32 mouse cellular contexts compared by ENCODE assay signal in the genomic region with DNA sequence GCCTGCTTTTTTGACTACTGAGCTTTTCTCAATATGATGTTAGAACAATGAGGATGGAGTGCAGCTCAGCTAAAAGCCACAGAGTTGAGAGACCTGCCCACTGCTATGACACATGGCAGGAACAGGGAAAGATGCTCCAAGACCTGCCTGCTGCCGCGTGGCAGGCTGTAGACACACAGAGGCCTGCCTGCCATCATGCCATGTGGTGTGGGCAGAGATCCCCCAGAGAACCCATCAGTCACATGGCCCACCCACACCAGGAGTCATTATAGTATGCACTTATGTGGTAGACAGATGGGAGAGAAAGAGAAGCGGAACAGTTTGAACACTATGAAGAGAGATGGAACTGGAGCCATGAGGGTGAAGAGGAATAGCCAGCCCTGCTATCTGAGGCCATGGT. TPM values are rescaled to one million over a fixed set of nuclear protein-coding genes. Genes with fewer than 3 reads are reported as not detected.
DNase-seq lines count a peak whose midpoint lies in the region; ATAC-seq and TF ChIP-seq lines count a peak whose summit lies in the region.
"Had no signal": no experiment of that assay in that cellular context is flagged by ENCODE, and none has a peak within 500 bp of the region (broad histone marks: within the 10 kb centered on the region; RNA-seq: fewer than 3 reads in every experiment).

No protein-coding gene starts in this region.

- no peak overlapping the region for H3K27ac ChIP-seq in forebrain, postnatal 0 days (ENCODE audit: low read depth, low read length)
- no peak overlapping the region for H3K27ac ChIP-seq in forebrain, embryonic 13.5 days
- peak overlapping the region; percentile 69 for H3K27ac ChIP-seq in layer of hippocampus, adult 2 months
- no peak overlapping the region for H3K27ac ChIP-seq in hindbrain, postnatal 0 days
- H3K27ac ChIP-seq: embryonic facial prominence, embryonic 12.5 days; embryonic facial prominence, embryonic 15.5 days; forebrain, embryonic 12.5 days; heart, embryonic 10.5 days; heart, embryonic 13.5 days; hindbrain, embryonic 15.5 days had no signal

- no peak overlapping the region for H3K4me2 ChIP-seq in forebrain, postnatal 0 days (ENCODE audit: low read depth)
- no peak overlapping the region for H3K4me2 ChIP-seq in forebrain, embryonic 13.5 days
- H3K4me2 ChIP-seq in hindbrain, postnatal 0 days (ENCODE audit: low read depth, low read length): no peak overlapping the region
- H3K4me2 ChIP-seq: embryonic facial prominence, embryonic 12.5 days; embryonic facial prominence, embryonic 15.5 days; forebrain, embryonic 12.5 days; heart, embryonic 13.5 days; hindbrain, embryonic 15.5 days had no signal

- H3K27me3 ChIP-seq in forebrain, postnatal 0 days (ENCODE audit: insufficient read depth, low read length): no peaks in the 10 kb centered on the region
- no peaks in the 10 kb centered on the region for H3K27me3 ChIP-seq in forebrain, embryonic 13.5 days
- H3K27me3 ChIP-seq in hindbrain, postnatal 0 days (ENCODE audit: insufficient read depth, low read length): no peaks in the 10 kb centered on the region
- H3K27me3 ChIP-seq: embryonic facial prominence, embryonic 12.5 days; embryonic facial prominence, embryonic 15.5 days; forebrain, embryonic 12.5 days; heart, embryonic 13.5 days; hindbrain, embryonic 15.5 days had no signal

- TF ChIP-seq CTCF in forebrain, postnatal 0 days (IDR thresholded peaks at IDR 0.05; ENCODE audit: low read depth): no peak
- no peak for TF ChIP-seq CTCF in layer of hippocampus, adult 2 months (conservative IDR thresholded peaks at IDR 0.05)
- TF ChIP-seq CTCF in hindbrain, postnatal 0 days (IDR thresholded peaks at IDR 0.05; ENCODE audit: low read depth): no peak

- no peaks in the 10 kb centered on the region for H3K4me1 ChIP-seq in forebrain, postnatal 0 days (ENCODE audit: insufficient read depth)
- H3K4me1 ChIP-seq in forebrain, embryonic 13.5 days: no peaks in the 10 kb centered on the region
- no peaks in the 10 kb centered on the region for H3K4me1 ChIP-seq in hindbrain, postnatal 0 days (ENCODE audit: insufficient read depth, low read length)
- H3K4me1 ChIP-seq: embryonic facial prominence, embryonic 12.5 days; embryonic facial prominence, embryonic 15.5 days; forebrain, embryonic 12.5 days; heart, embryonic 10.5 days; heart, embryonic 13.5 days; hindbrain, embryonic 15.5 days had no signal

- H3K4me3 ChIP-seq in forebrain, postnatal 0 days (ENCODE audit: low read depth, low read length): no peak overlapping the region
- H3K4me3 ChIP-seq in forebrain, embryonic 13.5 days: no peak overlapping the region
- no peak overlapping the region for H3K4me3 ChIP-seq in layer of hippocampus, adult 2 months
- H3K4me3 ChIP-seq in hindbrain, postnatal 0 days (ENCODE audit: low read length): no peak overlapping the region
- H3K4me3 ChIP-seq: embryonic facial prominence, embryonic 12.5 days; embryonic facial prominence, embryonic 15.5 days; erythroblast, embryonic 14.5 days; forebrain, embryonic 12.5 days; heart, embryonic 10.5 days; heart, embryonic 13.5 days; hindbrain, embryonic 15.5 days had no signal

- no peak for DNase-seq in forebrain, postnatal 0 days
- peak; percentile 51 to 63 for DNase-seq in layer of hippocampus, adult 2 months (ENCODE audit: low spot score in 2 of 2)
- peak; percentile 87 for DNase-seq in layer of hippocampus, adult 9-11 months
- peak; percentile 58 to 62 for DNase-seq in layer of hippocampus, postnatal 36 days
- no peak for DNase-seq in lung, postnatal 4 days
- DNase-seq in hindbrain, postnatal 0 days (ENCODE audit: low spot score): no peak
- no peak for DNase-seq in testis, postnatal 10 days (ENCODE audit: low spot score)
- DNase-seq: adrenal gland, adult 8-10 months; adrenal gland, postnatal 25 days; cerebellum, adult 18-20 months; cerebellum, adult 9-10 months; cerebellum, postnatal 14 days; gastrocnemius, postnatal 25 days; heart, adult 18-20 months; heart, postnatal 14 days; heart, postnatal 4 days had no signal

- no peak overlapping the region for H3K9ac ChIP-seq in forebrain, postnatal 0 days
- no peak overlapping the region for H3K9ac ChIP-seq in forebrain, embryonic 13.5 days
- H3K9ac ChIP-seq in hindbrain, postnatal 0 days (replicated peaks; ENCODE audit: low read length): no peak overlapping the region
- H3K9ac ChIP-seq: embryonic facial prominence, embryonic 12.5 days; embryonic facial prominence, embryonic 15.5 days; forebrain, embryonic 12.5 days; heart, embryonic 13.5 days; hindbrain, embryonic 15.5 days had no signal

- no peaks in the 10 kb centered on the region for H3K9me3 ChIP-seq in forebrain, postnatal 0 days (ENCODE audit: low read length)
- H3K9me3 ChIP-seq in forebrain, embryonic 13.5 days (replicated peaks): no peaks in the 10 kb centered on the region
- no peaks in the 10 kb centered on the region for H3K9me3 ChIP-seq in hindbrain, postnatal 0 days (ENCODE audit: low read length)
- H3K9me3 ChIP-seq: embryonic facial prominence, embryonic 12.5 days; embryonic facial prominence, embryonic 15.5 days; forebrain, embryonic 12.5 days; heart, embryonic 10.5 days; heart, embryonic 13.5 days; hindbrain, embryonic 15.5 days had no signal

- 88% methylated on average over 3 of the region's 3 CpGs for WGBS in forebrain, postnatal 0 days
- 97% methylated on average over 3 of the region's 3 CpGs for WGBS in forebrain, embryonic 13.5 days
- 92% methylated on average over 3 of the region's 3 CpGs for WGBS in hindbrain, postnatal 0 days

- H3K36me3 ChIP-seq in forebrain, postnatal 0 days (ENCODE audit: insufficient read depth): no peaks in the 10 kb centered on the region
- H3K36me3 ChIP-seq in forebrain, embryonic 13.5 days (ENCODE audit: poor library complexity, severe bottlenecking): no peaks in the 10 kb centered on the region
- no peaks in the 10 kb centered on the region for H3K36me3 ChIP-seq in hindbrain, postnatal 0 days (ENCODE audit: insufficient read depth, low read length)
- H3K36me3 ChIP-seq: embryonic facial prominence, embryonic 12.5 days; embryonic facial prominence, embryonic 15.5 days; forebrain, embryonic 12.5 days; heart, embryonic 10.5 days; heart, embryonic 13.5 days; hindbrain, embryonic 15.5 days had no signal

- peak; percentile 14; the same call in 1 of the 2 replicates for ATAC-seq in forebrain, postnatal 0 days
- ATAC-seq in forebrain, embryonic 13.5 days: no peak
- ATAC-seq in hindbrain, postnatal 0 days: no peak
- ATAC-seq: activated CD4-positive, CD25-positive, alpha-beta regulatory T cell, adult 4 months; forebrain, embryonic 16.5 days had no signal

RNA-seq across cellular contexts. Expression of a gene that starts 13.4 kb away (rescaled TPM):
- not detected in 2 replicates for total RNA-seq in forebrain, postnatal 0 days (2014; rRNA removed)
- not detected in 2 replicates for polyA plus RNA-seq in forebrain, postnatal 0 days (2015; fragmentation: Nextera tagmentation; extraction: Ambion mirVana)
- not detected in 2 replicates for polyA plus RNA-seq in forebrain, embryonic 13.5 days (2015; fragmentation: Nextera tagmentation; extraction: Ambion mirVana)
- under 1 TPM in 1 of 2 experiments, not detected in 1; 0.12 TPM for total RNA-seq in layer of hippocampus, adult 2 months (2021)
- total RNA-seq in layer of hippocampus, postnatal 36 days (2021): under 1 TPM; 0.17 to 0.18 TPM
- not detected in 2 replicates for total RNA-seq in hindbrain, postnatal 0 days (2014; rRNA removed)
- polyA plus RNA-seq in hindbrain, postnatal 0 days (2015; fragmentation: Nextera tagmentation; extraction: Ambion mirVana): 0.10 TPM in 1 of 2 replicates, not detected in the other
- total RNA-seq: adrenal gland, postnatal 25 days; common myeloid progenitor, adult 5-6 weeks; ES-E14; gastrocnemius, adult 8-10 months; gastrocnemius, postnatal 25 days; heart, adult 18-20 months; heart, postnatal 4 days had no signal
- polyA plus RNA-seq: embryonic facial prominence, embryonic 12.5 days; embryonic facial prominence, embryonic 15.5 days; erythroblast, embryonic 14.5 days; forebrain, embryonic 12.5 days; forebrain, embryonic 16.5 days; heart, embryonic 10.5 days; heart, embryonic 13.5 days; hindbrain, embryonic 11.5 days; hindbrain, embryonic 15.5 days had no signal

RNA-seq across cellular contexts. Expression of a gene that starts 15.6 kb away (rescaled TPM):
- 0.08 TPM in 1 of 2 replicates, not detected in the other for total RNA-seq in forebrain, postnatal 0 days (2014; rRNA removed)
- not detected in 2 replicates for polyA plus RNA-seq in forebrain, postnatal 0 days (2015; fragmentation: Nextera tagmentation; extraction: Ambion mirVana)
- not detected in 2 replicates for polyA plus RNA-seq in forebrain, embryonic 13.5 days (2015; fragmentation: Nextera tagmentation; extraction: Ambion mirVana)
- total RNA-seq in layer of hippocampus, adult 2 months (2021): under 1 TPM; 0.44 to 0.56 TPM
- total RNA-seq in layer of hippocampus, postnatal 36 days (2021): under 1 TPM; 0.43 to 0.70 TPM
- not detected in 2 replicates for total RNA-seq in hindbrain, postnatal 0 days (2014; rRNA removed)
- not detected in 2 replicates for polyA plus RNA-seq in hindbrain, postnatal 0 days (2015; fragmentation: Nextera tagmentation; extraction: Ambion mirVana)
- total RNA-seq: adrenal gland, adult 8-10 months; adrenal gland, postnatal 25 days; common myeloid progenitor, adult 5-6 weeks; ES-E14; gastrocnemius, adult 8-10 months; gastrocnemius, postnatal 25 days; heart, postnatal 14 days had no signal
- polyA plus RNA-seq: embryonic facial prominence, embryonic 12.5 days; erythroblast, embryonic 14.5 days; forebrain, embryonic 16.5 days; heart, embryonic 10.5 days; hindbrain, embryonic 11.5 days had no signal

RNA-seq across cellular contexts. Expression of a gene that starts 27.9 kb away (rescaled TPM):
- total RNA-seq in forebrain, postnatal 0 days (2014; rRNA removed): not detected in 2 replicates
- polyA plus RNA-seq in forebrain, postnatal 0 days (2015; fragmentation: Nextera tagmentation; extraction: Ambion mirVana): not detected in 2 replicates
- polyA plus RNA-seq in forebrain, embryonic 13.5 days (2015; fragmentation: Nextera tagmentation; extraction: Ambion mirVana): not detected in 2 replicates
- not detected for total RNA-seq in layer of hippocampus, adult 2 months (2021)
- not detected for total RNA-seq in layer of hippocampus, postnatal 36 days (2021)
- total RNA-seq in hindbrain, postnatal 0 days (2014; rRNA removed): not detected in 2 replicates
- polyA plus RNA-seq in hindbrain, postnatal 0 days (2015; fragmentation: Nextera tagmentation; extraction: Ambion mirVana): not detected in 2 replicates
- total RNA-seq: adrenal gland, adult 8-10 months; adrenal gland, postnatal 25 days; common myeloid progenitor, adult 5-6 weeks; ES-E14; gastrocnemius, adult 8-10 months; gastrocnemius, postnatal 25 days; heart, adult 18-20 months; heart, postnatal 14 days; heart, postnatal 4 days had no signal
- polyA plus RNA-seq: embryonic facial prominence, embryonic 12.5 days; embryonic facial prominence, embryonic 15.5 days; erythroblast, embryonic 14.5 days; forebrain, embryonic 12.5 days; forebrain, embryonic 16.5 days; frontal cortex, adult 2 months; gonadal fat pad, adult 2 months; heart, embryonic 10.5 days; heart, embryonic 13.5 days; hindbrain, embryonic 11.5 days; hindbrain, embryonic 15.5 days had no signal

Comparison
In these comparisons a context has a peak if more than half of its experiments do, and no peak if none do; other contexts are left out.
1. DNase-seq: peak in layer of hippocampus, adult 2 months (2 of 2), layer of hippocampus, adult 9-11 months (single experiment) and layer of hippocampus, postnatal 36 days (2 of 2); none in forebrain, postnatal 0 days (single experiment), lung, postnatal 4 days (0 of 2), hindbrain, postnatal 0 days (single experiment) and testis, postnatal 10 days (single experiment).